Mouse (Mus musculus) liver, embryonic 13.5 days (tissue): ENCODE results near the gene Qpct. TPM values are rescaled to one million over a fixed set of nuclear protein-coding genes. Genes with fewer than 3 reads are reported as not detected.
"Not testable (repeated sequence)": the region's sequence is repeated elsewhere in the genome, so short reads cannot be mapped to it uniquely, and the experiment has no call there.

ENCODE experiments used
- ATAC-seq: fragments of 200-750 bp; cut with Nextera tagmentation; 2 replicates; pipeline ENCODE4 v1.8.0; 2017; ENCODE audit warnings: low read depth, mild to moderate bottlenecking, moderate number of reproducible peaks, moderate library complexity
- DNase-seq: peaks from one replicate; pipeline ENCODE4 v3.0.0; 2022
- H3K27ac ChIP-seq: fragments of 300-500 bp; sonication (generic); 2 replicates; pipeline ENCODE4 v1.5.1; 2015; ENCODE audit warnings: moderate library complexity, mild to moderate bottlenecking, inconsistent platforms
- H3K27me3 ChIP-seq: fragments of 300-500 bp; sonication (generic); 2 replicates; pipeline ENCODE4 v1.6.1; 2015; ENCODE audit warnings: mild to moderate bottlenecking, inconsistent platforms
- H3K36me3 ChIP-seq: fragments of 300-500 bp; sonication (generic); 2 replicates; pipeline ENCODE4 v1.6.1; 2015; ENCODE audit warnings: mild to moderate bottlenecking, inconsistent platforms
- H3K4me1 ChIP-seq: fragments of 300-500 bp; sonication (generic); replicated peaks from 2 replicates; pipeline ENCODE4 v1.6.1; 2015; ENCODE audit warnings: inconsistent platforms
- H3K4me2 ChIP-seq: fragments of 300-500 bp; sonication (generic); 2 replicates; pipeline ENCODE4 v1.6.1; 2015; ENCODE audit warnings: inconsistent platforms, mild to moderate bottlenecking, moderate library complexity
- H3K4me3 ChIP-seq: fragments of 300-500 bp; sonication (generic); replicated peaks from 2 replicates; pipeline ENCODE4 v1.5.1; 2015; ENCODE audit warnings: mild to moderate bottlenecking, inconsistent platforms
- H3K9ac ChIP-seq: fragments of 300-500 bp; sonication (generic); 2 replicates; pipeline ENCODE4 v1.6.1; 2015; ENCODE audit warnings: mild to moderate bottlenecking, inconsistent platforms
- H3K9me3 ChIP-seq: fragments of 300-500 bp; sonication (generic); replicated peaks from 2 replicates; pipeline ENCODE4 v1.6.1; 2016; ENCODE audit warnings: inconsistent platforms
- WGBS: fragments of 180-500 bp; shearing (Covaris S2); methylation state at CpG from one replicate; pipeline ENCODE4 v1.1.7; 2015; ENCODE audit not compliant: insufficient replicate concordance; 5-methylcytosine and 5-hydroxymethylcytosine counted together
- polyA plus RNA-seq: library from polyadenylated mRNA; unstranded; fragments of >200 nt; fragmentation: Nextera tagmentation; extraction: Ambion mirVana; gene quantifications from 2 replicates; pipeline ENCODE4 v1.2.1, GENCODE M21; 2015

Gene Qpct
- polyA plus RNA-seq, 1 experiment from 2014 or later = 15.9 TPM

DNA sequence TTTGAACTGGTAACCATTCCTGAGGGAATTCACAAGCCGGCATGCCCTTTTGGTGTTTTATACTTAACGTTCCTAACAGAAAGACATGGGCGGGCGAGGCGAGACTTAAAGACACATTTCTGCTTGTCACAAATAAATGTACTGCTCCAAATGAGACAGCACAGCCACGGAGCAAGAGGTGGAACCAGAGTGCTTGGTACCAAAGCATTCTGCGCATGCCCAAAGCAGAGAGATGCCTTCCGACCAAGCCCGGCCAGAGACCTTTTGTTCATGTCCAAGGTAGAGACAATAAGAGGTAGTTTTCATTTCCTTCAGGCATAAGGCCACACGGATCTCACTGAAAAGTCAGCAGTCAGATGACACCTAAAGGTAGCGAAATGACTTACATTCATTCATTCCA lies 20.2 kb downstream of the Qpct start:
- H3K36me3 ChIP-seq = no peaks in the 10 kb centered on the region
- H3K4me1 ChIP-seq = peaks cover 5% of the 10 kb centered on the region; the same call in 1 of the 2 replicates
- H3K4me3 ChIP-seq = no peak overlapping the region
- ATAC-seq (no peak), DNase-seq (no peak)
- H3K9ac ChIP-seq = no peak overlapping the region
- no peaks in the 10 kb centered on the region for H3K9me3 ChIP-seq
- H3K27me3 ChIP-seq = no peaks in the 10 kb centered on the region
- H3K27ac ChIP-seq = no peak overlapping the region
- H3K4me2 ChIP-seq = no peak overlapping the region
- WGBS = 73% methylated on average over 11 of the region's 11 CpGs

DNA sequence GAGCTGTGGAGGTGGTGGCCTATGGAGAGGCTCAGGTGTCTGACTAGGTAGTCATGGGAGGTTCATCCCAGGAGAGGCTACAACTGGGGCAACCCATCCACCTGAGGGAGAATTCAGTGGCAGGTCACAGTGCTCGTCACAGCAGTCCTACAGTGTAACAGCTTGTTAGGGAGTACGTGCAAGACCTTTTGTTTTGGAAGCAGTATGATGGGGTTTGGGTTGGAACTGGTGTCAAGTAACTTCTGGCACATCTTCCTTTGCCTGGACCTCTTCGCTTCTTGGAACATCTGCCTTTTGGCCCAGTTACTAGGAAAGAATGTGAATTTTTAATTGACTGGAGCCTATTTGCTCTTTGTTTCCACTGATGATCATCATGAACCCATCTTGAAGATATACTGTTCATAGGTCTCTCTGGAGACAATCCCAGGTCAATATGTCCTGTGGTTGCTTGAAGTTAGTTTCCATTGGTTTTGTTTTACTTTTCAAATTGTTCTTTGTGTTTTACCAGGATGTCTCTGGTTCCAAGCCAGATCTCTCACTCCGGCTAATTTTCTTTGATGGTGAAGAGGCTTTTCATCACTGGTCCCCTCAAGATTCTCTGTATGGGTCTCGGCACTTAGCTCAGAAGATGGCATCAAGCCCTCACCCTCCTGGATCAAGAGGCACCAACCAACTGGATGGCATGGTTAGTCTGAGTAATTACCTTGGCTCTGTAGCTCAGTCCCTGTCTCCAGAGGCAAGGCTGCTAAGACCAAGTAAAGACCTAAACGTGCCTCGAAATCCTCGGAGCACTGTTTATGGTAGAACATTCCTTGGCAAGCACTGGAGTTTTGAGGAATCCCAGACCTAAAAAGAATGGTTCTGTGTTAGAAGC lies 25.5 kb downstream of the Qpct start:
- Histone ChIP-seq H3K4me3 (no peak overlapping the region), H3K9ac (no peak overlapping the region), H3K4me1 (no peaks in the 10 kb centered on the region), H3K4me2 (no peak overlapping the region), H3K27me3 (no peaks in the 10 kb centered on the region), H3K27ac (no peak overlapping the region), H3K36me3 (no peaks in the 10 kb centered on the region), H3K9me3 (no peaks in the 10 kb centered on the region)
- DNase-seq (no peak), ATAC-seq (no peak)
- 59% methylated on average over 8 of the region's 8 CpGs for WGBS

DNA sequence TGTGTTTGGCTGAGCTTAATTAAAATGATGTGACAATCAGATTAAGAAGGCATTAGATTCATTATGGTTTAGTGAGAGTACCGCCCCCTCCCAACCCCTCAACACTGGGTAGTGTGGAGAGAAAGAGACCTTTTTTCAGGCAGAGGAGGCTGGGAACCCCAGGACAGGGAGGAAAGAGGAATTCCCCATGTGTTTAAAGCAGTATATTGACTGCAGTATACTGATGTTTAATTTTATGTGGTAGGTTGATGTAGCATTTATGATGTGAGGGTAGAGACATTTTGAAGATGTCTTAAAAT lies 26.1 kb downstream of the Qpct start:
- ATAC-seq (no peak), DNase-seq (no peak)
- H3K27me3 ChIP-seq = no peaks in the 10 kb centered on the region
- 56% methylated on average over 1 of the region's 1 CpGs for WGBS
- H3K4me3 ChIP-seq = no peak overlapping the region
- no peak overlapping the region for H3K9ac ChIP-seq
- no peaks in the 10 kb centered on the region for H3K36me3 ChIP-seq
- no peaks in the 10 kb centered on the region for H3K9me3 ChIP-seq
- no peaks in the 10 kb centered on the region for H3K4me1 ChIP-seq
- H3K4me2 ChIP-seq = no peak overlapping the region
- H3K27ac ChIP-seq = no peak overlapping the region

DNA sequence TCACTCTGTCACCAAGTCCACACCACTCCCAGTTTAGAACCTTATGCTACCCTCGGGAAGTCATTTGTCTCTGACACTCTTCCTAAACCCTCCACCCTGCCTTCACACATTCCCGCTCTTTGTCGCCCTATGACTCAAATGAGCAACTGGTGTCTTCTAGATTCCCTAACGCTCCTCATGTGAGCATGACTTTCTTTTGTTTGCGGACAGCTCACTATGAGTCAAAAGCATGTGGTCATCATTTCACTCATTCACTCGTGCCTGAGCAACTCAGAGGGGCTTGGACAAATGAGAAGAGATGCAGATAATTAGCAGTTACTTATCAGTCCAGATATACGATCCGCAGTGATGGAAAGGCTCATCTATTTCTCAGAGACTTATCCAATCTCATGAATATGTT lies 26.5 kb downstream of the Qpct start:
- Histone ChIP-seq H3K27ac (no peak overlapping the region), H3K36me3 (no peaks in the 10 kb centered on the region), H3K4me1 (no peaks in the 10 kb centered on the region), H3K4me3 (no peak overlapping the region), H3K9me3 (no peaks in the 10 kb centered on the region), H3K9ac (no peak overlapping the region), H3K27me3 (no peaks in the 10 kb centered on the region), H3K4me2 (no peak overlapping the region)
- 69% methylated on average over 8 of the region's 8 CpGs for WGBS
- DNase-seq = no peak
- no peak for ATAC-seq

DNA sequence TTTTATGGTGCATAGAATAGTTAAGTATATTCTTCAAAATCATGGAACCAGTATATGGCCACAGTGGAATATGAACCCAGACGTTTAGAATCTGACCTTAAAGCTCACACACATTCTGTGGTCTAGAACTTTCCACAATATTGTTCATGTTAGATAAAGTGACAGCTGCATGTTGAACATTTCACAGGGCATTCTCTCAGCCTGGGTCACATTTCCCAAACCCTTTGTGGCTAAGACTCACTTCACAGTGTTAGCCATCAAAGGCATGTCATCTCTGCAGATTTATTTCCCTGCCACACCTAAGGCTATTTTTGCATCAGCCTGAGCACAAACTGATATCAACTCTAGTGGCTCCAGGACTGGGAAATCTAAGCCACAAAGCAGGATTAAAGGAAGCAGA lies 40.0 kb downstream of the Qpct start:
- H3K9ac ChIP-seq = no peak overlapping the region
- WGBS = 30% methylated on average over 1 of the region's 1 CpGs
- DNase-seq (no peak), ATAC-seq (no peak)
- H3K27ac ChIP-seq = no peak overlapping the region
- no peaks in the 10 kb centered on the region for H3K9me3 ChIP-seq
- no peaks in the 10 kb centered on the region for H3K36me3 ChIP-seq
- H3K4me3 ChIP-seq = no peak overlapping the region
- H3K4me2 ChIP-seq = no peak overlapping the region
- H3K27me3 ChIP-seq = no peaks in the 10 kb centered on the region
- H3K4me1 ChIP-seq = no peaks in the 10 kb centered on the region

DNA sequence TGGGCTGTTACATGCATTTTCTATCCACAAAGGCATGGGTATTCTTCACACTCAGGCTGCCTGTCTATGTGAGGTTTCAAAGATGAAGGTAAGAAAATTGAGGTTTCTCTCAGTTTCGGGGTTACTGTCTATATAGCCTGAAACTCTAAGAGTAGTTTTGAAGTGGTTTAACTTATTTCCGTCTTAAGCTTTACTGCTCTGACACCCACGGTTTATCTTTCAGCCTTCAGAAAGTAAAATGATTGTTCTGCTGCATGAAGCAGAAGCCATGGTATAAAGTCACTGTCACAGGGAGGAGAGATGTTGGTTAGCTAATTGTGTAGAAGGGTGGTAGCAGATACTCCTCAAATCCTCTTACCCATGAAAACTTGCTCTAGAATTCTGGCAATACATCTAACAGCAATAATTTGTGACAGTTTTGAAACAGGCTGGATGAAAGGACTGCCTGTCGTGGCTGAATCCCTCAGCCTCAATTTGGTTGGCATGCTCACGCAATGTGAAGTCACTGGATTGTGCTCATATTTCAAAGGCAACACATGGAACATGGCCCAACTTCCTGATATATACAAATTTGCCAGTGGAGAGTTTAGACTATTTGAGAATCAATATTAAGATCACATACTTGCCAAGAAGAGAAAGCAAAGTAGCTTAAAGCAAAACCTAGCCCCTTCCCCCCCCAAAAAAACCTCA lies 41.7 kb downstream of the Qpct start:
- no peak for DNase-seq
- Histone ChIP-seq H3K4me2 (no peak overlapping the region), H3K27me3 (no peaks in the 10 kb centered on the region), H3K4me3 (no peak overlapping the region), H3K9ac (no peak overlapping the region), H3K27ac (no peak overlapping the region), H3K36me3 (no peaks in the 10 kb centered on the region), H3K9me3 (no peaks in the 10 kb centered on the region), H3K4me1 (no peaks in the 10 kb centered on the region)
- no peak for ATAC-seq
- 60% methylated on average over 5 of the region's 5 CpGs for WGBS

DNA sequence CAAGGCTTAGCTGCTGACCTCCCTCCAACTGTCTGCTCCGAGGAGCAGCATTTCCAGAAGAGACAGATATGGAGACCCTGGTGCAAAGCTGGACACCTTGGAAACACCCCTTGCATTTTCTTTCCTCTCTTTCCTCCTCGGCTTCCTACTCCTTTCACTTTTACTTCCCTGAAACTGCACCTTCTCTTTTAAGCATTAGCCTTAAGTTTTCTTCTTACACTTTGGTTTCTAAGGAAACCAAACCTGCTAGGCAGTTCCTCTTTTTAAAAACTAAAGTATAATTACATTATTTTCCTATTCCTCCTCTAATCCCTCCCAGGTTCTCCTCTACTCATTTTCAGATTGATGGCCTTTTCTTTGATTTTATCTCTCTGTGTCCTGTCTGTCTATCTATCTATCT lies 43.9 kb downstream of the Qpct start:
- no peak overlapping the region for H3K4me2 ChIP-seq
- no peak overlapping the region for H3K27ac ChIP-seq
- no peak overlapping the region for H3K9ac ChIP-seq
- WGBS = 35% methylated on average over 2 of the region's 2 CpGs
- ATAC-seq = no peak
- no peak overlapping the region for H3K4me3 ChIP-seq
- H3K27me3 ChIP-seq = no peaks in the 10 kb centered on the region
- H3K4me1 ChIP-seq = no peaks in the 10 kb centered on the region
- H3K36me3 ChIP-seq = no peaks in the 10 kb centered on the region
- H3K9me3 ChIP-seq = no peaks in the 10 kb centered on the region
- no peak for DNase-seq

DNA sequence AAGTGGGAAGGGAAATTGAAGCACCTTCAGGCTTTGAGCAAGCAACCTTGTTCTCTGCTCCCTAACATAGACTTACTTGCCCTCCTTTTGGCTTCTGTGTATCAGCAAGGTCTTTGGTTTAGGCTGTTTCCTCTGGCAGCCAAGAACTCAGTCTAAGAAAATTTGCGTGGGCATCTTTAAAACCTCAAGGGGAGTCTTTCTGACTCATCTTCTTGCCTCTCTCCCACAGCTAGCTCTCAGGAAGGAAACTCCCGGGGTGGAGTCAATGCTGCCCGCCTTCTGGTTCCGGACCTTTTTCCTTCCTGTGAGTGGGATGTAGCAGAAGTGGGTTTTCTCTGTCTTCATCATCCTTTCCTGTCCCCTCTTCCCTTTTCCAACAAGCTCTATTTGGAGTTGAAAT lies 48.2 kb downstream of the Qpct start:
- no peaks in the 10 kb centered on the region for H3K4me1 ChIP-seq
- ATAC-seq (no peak), DNase-seq (no peak)
- WGBS = 25% methylated on average over 4 of the region's 4 CpGs
- no peaks in the 10 kb centered on the region for H3K36me3 ChIP-seq
- H3K4me3 ChIP-seq = no peak overlapping the region
- H3K27me3 ChIP-seq = no peaks in the 10 kb centered on the region
- H3K4me2 ChIP-seq = no peak overlapping the region
- no peak overlapping the region for H3K27ac ChIP-seq
- no peaks in the 10 kb centered on the region for H3K9me3 ChIP-seq
- H3K9ac ChIP-seq = no peak overlapping the region

DNA sequence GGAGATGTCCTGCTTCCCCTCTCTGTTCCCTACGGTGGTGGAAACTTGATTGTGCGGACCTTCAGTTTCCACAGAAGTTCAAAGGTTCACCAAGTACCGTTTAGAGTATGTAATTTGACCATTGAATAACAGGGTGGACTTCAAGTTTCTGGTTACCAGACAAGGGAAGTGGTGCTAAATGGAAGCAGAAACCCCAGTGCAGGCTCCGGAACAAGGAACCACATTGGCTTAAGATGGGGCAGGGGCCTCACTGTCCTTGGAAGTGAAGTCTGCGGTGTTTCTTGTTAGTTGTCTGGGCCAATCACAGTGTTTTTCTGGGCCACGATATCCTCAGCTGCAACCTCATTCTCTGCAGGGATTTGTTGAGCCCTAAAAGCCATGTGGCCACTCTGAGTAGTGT lies 56.5 kb downstream of the Qpct start:
- no peaks in the 10 kb centered on the region for H3K9me3 ChIP-seq
- no peak overlapping the region for H3K4me2 ChIP-seq
- H3K27me3 ChIP-seq = no peaks in the 10 kb centered on the region
- DNase-seq (no peak), ATAC-seq (no peak)
- no peak overlapping the region for H3K4me3 ChIP-seq
- no peak overlapping the region for H3K9ac ChIP-seq
- no peaks in the 10 kb centered on the region for H3K36me3 ChIP-seq
- 49% methylated on average over 6 of the region's 6 CpGs for WGBS
- H3K27ac ChIP-seq = no peak overlapping the region
- H3K4me1 ChIP-seq = no peaks in the 10 kb centered on the region

DNA sequence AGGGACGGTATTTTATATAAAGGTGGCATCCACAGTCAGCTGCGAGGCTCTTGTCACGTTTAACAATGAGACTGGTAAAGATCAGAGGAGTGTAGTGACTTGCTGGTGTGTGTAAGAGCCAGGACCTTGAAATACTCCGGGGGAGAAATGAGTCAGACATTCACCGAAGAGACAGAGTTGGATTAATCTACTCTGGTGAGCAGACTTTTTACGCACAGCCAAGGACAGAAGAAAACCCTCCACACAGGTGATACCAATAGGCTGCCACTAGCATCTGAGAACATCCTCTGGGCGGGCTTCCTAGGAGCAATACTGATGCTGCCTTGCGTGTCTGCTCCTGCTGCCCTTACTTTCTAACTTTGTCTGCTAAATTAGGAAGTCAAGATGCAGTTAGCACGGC lies 57.9 kb downstream of the Qpct start:
- WGBS = 63% methylated on average over 9 of the region's 9 CpGs
- no peak for ATAC-seq
- H3K27ac ChIP-seq = no peak overlapping the region
- DNase-seq = no peak
- H3K27me3 ChIP-seq = no peaks in the 10 kb centered on the region
- no peak overlapping the region for H3K4me2 ChIP-seq
- no peaks in the 10 kb centered on the region for H3K36me3 ChIP-seq
- H3K4me1 ChIP-seq = no peaks in the 10 kb centered on the region
- H3K9ac ChIP-seq = no peak overlapping the region
- H3K9me3 ChIP-seq = no peaks in the 10 kb centered on the region
- no peak overlapping the region for H3K4me3 ChIP-seq

DNA sequence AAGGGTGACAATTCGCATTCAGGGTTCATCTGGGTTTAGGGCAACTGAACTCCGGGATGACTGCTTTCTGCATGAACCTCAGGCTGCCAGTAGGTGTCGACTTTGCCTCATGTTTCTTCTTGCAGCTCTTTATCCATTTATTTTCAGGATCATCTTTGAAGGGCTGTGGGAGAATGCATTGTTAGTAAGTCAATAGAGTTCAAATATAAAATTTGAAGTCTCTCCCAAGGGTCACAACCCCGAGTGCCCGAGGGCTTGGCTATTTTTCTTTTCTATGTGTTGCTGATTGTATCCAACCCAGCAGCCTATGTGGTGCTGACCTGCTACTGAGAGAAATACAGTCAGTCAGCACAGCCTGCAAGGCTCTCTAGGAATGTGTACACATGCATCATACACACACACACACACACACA lies 59.2 kb downstream of the Qpct start:
- Histone ChIP-seq H3K9me3 (no peaks in the 10 kb centered on the region), H3K4me2 (no peak overlapping the region), H3K27ac (no peak overlapping the region), H3K27me3 (no peaks in the 10 kb centered on the region), H3K4me1 (no peaks in the 10 kb centered on the region), H3K36me3 (no peaks in the 10 kb centered on the region), H3K4me3 (no peak overlapping the region), H3K9ac (no peak overlapping the region)
- 21% methylated on average over 5 of the region's 5 CpGs for WGBS
- DNase-seq (no peak), ATAC-seq (no peak)

DNA sequence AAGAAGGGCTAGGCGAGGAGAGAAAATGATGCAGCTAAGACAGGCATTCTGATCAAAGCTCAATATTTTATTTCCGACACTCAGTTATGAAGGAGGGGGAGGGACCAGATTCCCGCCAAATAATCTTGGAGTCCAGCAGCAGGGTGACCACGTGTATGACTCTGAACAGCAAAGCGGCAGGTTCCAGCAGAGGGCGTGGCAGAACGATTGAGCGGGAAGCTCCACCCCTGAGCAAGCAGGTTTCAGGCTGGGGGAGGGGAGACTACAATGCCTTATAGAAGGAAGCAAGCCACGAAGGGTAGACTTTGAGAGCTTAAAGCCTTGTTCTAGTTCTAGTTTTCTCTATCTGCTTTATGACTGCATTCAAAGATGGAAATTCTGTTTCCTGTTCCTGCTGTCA lies 63.5 kb downstream of the Qpct start:
- not testable (repeated sequence) for DNase-seq, ATAC-seq, H3K36me3 ChIP-seq, H3K4me3 ChIP-seq, H3K27ac ChIP-seq, H3K9ac ChIP-seq, H3K4me1 ChIP-seq, H3K27me3 ChIP-seq, H3K4me2 ChIP-seq, H3K9me3 ChIP-seq
- 43% methylated on average over 9 of the region's 9 CpGs for WGBS
